Mouse (Mus musculus): ENCODE measurements at regions not wholly inside any gene's neighbourhood (a gene's known extent, or its start where the extent isn't known, plus 50 kb on each side); places are given as distances from the start of the nearest gene placed in this dataset.

GRCm38 (mm10) chr14:100842828-100843227 lies 357.3 kb downstream of the Prr30 start:
- H3K9ac ChIP-seq (ENCODE audit: low read depth, low read length): no peak overlapping the region
- 70% methylated on average over 3 of the region's 3 CpGs for WGBS
- no peaks in the 10 kb centered on the region for H3K27me3 ChIP-seq (replicated peaks; ENCODE audit: control insufficient read depth, insufficient read depth, low read length)
- no peak overlapping the region for H3K4me2 ChIP-seq (replicated peaks; ENCODE audit: low read depth)
- no peaks in the 10 kb centered on the region for H3K36me3 ChIP-seq (ENCODE audit: control insufficient read depth, insufficient read depth)
- H3K4me3 ChIP-seq (ENCODE audit: low read depth, low read length): no peak overlapping the region
- no peak overlapping the region for H3K27ac ChIP-seq (ENCODE audit: low read depth, low read length)
- H3K4me1 ChIP-seq (replicated peaks; ENCODE audit: control insufficient read depth, insufficient read depth, low read length): no peaks in the 10 kb centered on the region
- no peak for TF ChIP-seq CTCF (IDR thresholded peaks at IDR 0.05; ENCODE audit: low read depth)
- ATAC-seq: no peak
- H3K9me3 ChIP-seq (ENCODE audit: control insufficient read depth): no peaks in the 10 kb centered on the region

Measured in intestine, postnatal 0 days (tissue).